Mouse (Mus musculus) frontal cortex, postnatal 14 days (tissue): ENCODE measurements at regions not wholly inside any gene's neighbourhood (a gene's known extent, or its start where the extent isn't known, plus 50 kb on each side); places are given as distances from the start of the nearest gene placed in this dataset.

ENCODE experiments used
- DNase-seq, 2 experiments: peaks; one replicate each; pipeline ENCODE4 v3.0.0; 2022; ENCODE audit warnings: low spot score in 2 of 2

- DNase-seq, result no peak
These were observed 181.1 kb upstream of the Topaz1 start for GRCm38 (mm10) chr9:122566060-122566459.

GRCm38 (mm10) chr9:122568691-122569441 lies 178.3 kb upstream of the Topaz1 start:
- DNase-seq, result peak; percentile 45 to 49

- DNase-seq, result no peak
These were observed 177.4 kb upstream of the Topaz1 start for GRCm38 (mm10) chr9:122569511-122570455.

GRCm38 (mm10) chr9:122571001-122571400 lies 176.1 kb upstream of the Topaz1 start:
- DNase-seq, result no peak

- peak in 1 of 2 experiments; percentile 47 for DNase-seq
These were observed 175.6 kb upstream of the Topaz1 start for GRCm38 (mm10) chr9:122571402-122572059.

GRCm38 (mm10) chr9:122572060-122572835 lies 174.9 kb upstream of the Topaz1 start:
- DNase-seq, result peak; percentile 92 to 93

GRCm38 (mm10) chr9:122572836-122573267 lies 174.3 kb upstream of the Topaz1 start:
- no peak for DNase-seq

GRCm38 (mm10) chr9:122585228-122585627 lies 161.9 kb upstream of the Topaz1 start:
- DNase-seq, result no peak

GRCm38 (mm10) chr9:122586421-122586820 lies 160.7 kb upstream of the Topaz1 start:
- DNase-seq, result peak in 1 of 2 experiments; percentile 2

GRCm38 (mm10) chr9:122586986-122587385 lies 160.2 kb upstream of the Topaz1 start:
- DNase-seq, result no peak

- DNase-seq, result peak in 1 of 2 experiments; percentile 3
These were observed 158.9 kb upstream of the Topaz1 start for GRCm38 (mm10) chr9:122588246-122588645.

GRCm38 (mm10) chr9:122592820-122593615 lies 154.1 kb upstream of the Topaz1 start:
- DNase-seq, result peak in 1 of 2 experiments; percentile 8

- peak in 1 of 2 experiments; percentile 10 for DNase-seq
These were observed 151.8 kb upstream of the Topaz1 start for GRCm38 (mm10) chr9:122595120-122595943.

GRCm38 (mm10) chr9:122603106-122603505 lies 144.0 kb upstream of the Topaz1 start:
- no peak for DNase-seq

GRCm38 (mm10) chr9:122609616-122610015 lies 137.5 kb upstream of the Topaz1 start:
- DNase-seq, result peak in 1 of 2 experiments; percentile 50

- peak; percentile 51 to 68 for DNase-seq
These were observed 136.2 kb upstream of the Topaz1 start for GRCm38 (mm10) chr9:122610918-122611317.

- DNase-seq, result no peak
These were observed 132.4 kb upstream of the Topaz1 start for GRCm38 (mm10) chr9:122614579-122615252.

- no peak for DNase-seq
These were observed 131.8 kb upstream of the Topaz1 start for GRCm38 (mm10) chr9:122615351-122615750.

GRCm38 (mm10) chr9:122617793-122618192 lies 129.4 kb upstream of the Topaz1 start:
- DNase-seq, result no peak
